Mouse (Mus musculus): ENCODE measurements around the gene Gpr37l1. TPM values are rescaled to one million over a fixed set of nuclear protein-coding genes. Genes with fewer than 3 reads are reported as not detected.

The Gpr37l1 gene
- polyA plus RNA-seq, 1 experiment from 2014 or later = not detected

- no peak for DNase-seq (ENCODE audit: low spot score)
- WGBS = 94% methylated on average over 3 of the region's 3 CpGs
These were observed 10.2 kb upstream of the Gpr37l1 start for GRCm38 (mm10) chr1:135177724-135178123.

GRCm38 (mm10) chr1:135175176-135175575, 7.7 kb upstream of the Gpr37l1 start:
- H3K27me3 ChIP-seq (ENCODE audit: low read depth, poor library complexity, severe bottlenecking) = no peaks in the 10 kb centered on the region
- 84% methylated on average over 3 of the region's 3 CpGs for WGBS
- no peaks in the 10 kb centered on the region for H3K9me3 ChIP-seq (replicated peaks)
- H3K4me3 ChIP-seq = no peak overlapping the region
- H3K4me1 ChIP-seq = no peaks in the 10 kb centered on the region; the same call in 1 of the 2 replicates
- no peaks in the 10 kb centered on the region for H3K36me3 ChIP-seq
- DNase-seq (ENCODE audit: low spot score) = no peak
- no peak overlapping the region for H3K27ac ChIP-seq

More at GRCm38 (mm10) chr1:135177724-135178123, 10.2 kb upstream of the Gpr37l1 start:
- H3K9me3 ChIP-seq (replicated peaks) = no peaks in the 10 kb centered on the region
- H3K4me3 ChIP-seq = no peak overlapping the region
- no peaks in the 10 kb centered on the region for H3K36me3 ChIP-seq
- peaks cover 3% of the 10 kb centered on the region; the same call in 1 of the 2 replicates for H3K4me1 ChIP-seq
- no peaks in the 10 kb centered on the region for H3K27me3 ChIP-seq (ENCODE audit: low read depth, poor library complexity, severe bottlenecking)
- H3K27ac ChIP-seq = no peak overlapping the region

- H3K4me1 ChIP-seq = no peaks in the 10 kb centered on the region; the same call in 1 of the 2 replicates
- 93% methylated on average over 6 of the region's 6 CpGs for WGBS
- H3K4me3 ChIP-seq = no peak overlapping the region
These were observed 5.8 kb upstream of the Gpr37l1 start for GRCm38 (mm10) chr1:135173311-135173710.

DNA sequence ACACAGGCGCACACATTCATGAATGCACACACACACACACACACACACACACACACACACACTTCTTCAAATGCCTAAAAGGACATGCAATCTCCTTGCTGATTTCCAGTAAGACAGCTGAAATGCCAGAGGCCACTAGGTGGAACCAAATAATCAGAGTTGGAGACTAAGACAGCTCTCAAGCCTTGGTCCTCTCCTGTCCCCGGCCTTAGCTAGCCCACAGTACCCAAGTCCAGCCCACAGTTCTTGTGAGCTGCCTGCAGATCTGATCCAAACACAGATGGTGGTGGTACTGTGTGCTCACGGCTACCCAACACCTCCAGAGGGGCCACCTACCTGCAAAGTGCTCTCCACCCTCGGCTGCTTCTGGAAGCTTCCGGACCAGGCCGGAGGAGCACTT, 4.5 kb upstream of the Gpr37l1 start:
- H3K4me1 ChIP-seq = peaks cover 4% of the 10 kb centered on the region; the same call in 1 of the 2 replicates
- DNase-seq (ENCODE audit: low spot score) = peak; percentile 52
- no peaks in the 10 kb centered on the region for H3K36me3 ChIP-seq
- H3K27ac ChIP-seq = no peak overlapping the region
- no peaks in the 10 kb centered on the region for H3K27me3 ChIP-seq (ENCODE audit: low read depth, poor library complexity, severe bottlenecking)
- WGBS = 59% methylated on average over 6 of the region's 6 CpGs
- no peak overlapping the region for H3K4me3 ChIP-seq
- H3K9me3 ChIP-seq (replicated peaks) = no peaks in the 10 kb centered on the region

More at GRCm38 (mm10) chr1:135173311-135173710, 5.8 kb upstream of the Gpr37l1 start:
- H3K27me3 ChIP-seq (ENCODE audit: low read depth, poor library complexity, severe bottlenecking) = no peaks in the 10 kb centered on the region
- DNase-seq (ENCODE audit: low spot score) = no peak
- H3K36me3 ChIP-seq = no peaks in the 10 kb centered on the region
- H3K27ac ChIP-seq = no peak overlapping the region
- H3K9me3 ChIP-seq (replicated peaks) = no peaks in the 10 kb centered on the region

- Histone ChIP-seq H3K9me3 (replicated peaks) (no peaks in the 10 kb centered on the region), H3K27me3 (ENCODE audit: low read depth, poor library complexity, severe bottlenecking) (no peaks in the 10 kb centered on the region), H3K4me1 (peaks cover 4% of the 10 kb centered on the region; the same call in 1 of the 2 replicates), H3K36me3 (no peaks in the 10 kb centered on the region), H3K27ac (no peak overlapping the region), H3K4me3 (no peak overlapping the region)
- WGBS = 82% methylated on average over 7 of the region's 7 CpGs
- DNase-seq (ENCODE audit: low spot score) = no peak
These were observed 3.7 kb upstream of the Gpr37l1 start for GRCm38 (mm10) chr1:135171202-135171601.

GRCm38 (mm10) chr1:135170299-135170698, 2.8 kb upstream of the Gpr37l1 start:
- no peak for DNase-seq (ENCODE audit: low spot score)
- Histone ChIP-seq H3K36me3 (no peaks in the 10 kb centered on the region), H3K4me1 (0 out of 2 replicates have a peak, but pooled peaks cover 4% of the 10 kb centered on the region), H3K27ac (no peak overlapping the region), H3K4me3 (no peak overlapping the region), H3K9me3 (replicated peaks) (no peaks in the 10 kb centered on the region), H3K27me3 (ENCODE audit: low read depth, poor library complexity, severe bottlenecking) (no peaks in the 10 kb centered on the region)
- WGBS = 72% methylated on average over 10 of the region's 10 CpGs

DNA sequence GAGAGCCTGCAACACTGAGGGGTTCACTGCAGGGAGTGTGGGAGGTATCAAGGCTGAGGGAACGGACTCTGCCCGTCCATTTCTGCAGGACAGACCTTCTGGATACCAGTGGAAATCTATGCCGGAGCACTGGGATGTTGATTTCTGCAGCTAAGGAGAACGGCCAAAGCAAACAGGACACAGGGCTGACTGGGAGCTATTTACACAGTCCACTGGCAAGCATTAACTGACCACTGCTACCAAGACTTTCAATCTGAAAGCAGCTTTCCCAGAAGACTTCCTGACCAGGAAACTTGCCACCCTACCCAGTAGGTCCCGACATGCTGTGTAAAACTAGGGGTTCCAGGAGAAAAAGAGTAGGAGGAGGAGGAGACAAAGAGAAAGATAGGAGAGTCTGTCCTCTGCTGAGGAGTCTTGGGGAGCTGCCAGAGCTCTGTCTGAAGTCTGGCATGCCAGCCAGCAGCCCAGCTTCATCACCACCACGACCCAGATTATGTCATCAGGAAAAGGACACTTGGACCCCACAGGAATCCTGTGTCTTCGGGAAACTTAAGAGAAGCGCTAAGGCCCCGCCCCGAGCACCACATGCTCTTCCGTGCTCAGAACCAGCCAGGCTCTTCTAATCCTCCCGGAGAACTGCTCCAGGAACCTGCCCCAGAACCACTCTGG, 2.2 kb upstream of the Gpr37l1 start:
- H3K4me1 ChIP-seq = 0 out of 2 replicates have a peak, but pooled peaks cover 4% of the 10 kb centered on the region
- H3K9me3 ChIP-seq (replicated peaks) = no peaks in the 10 kb centered on the region
- 62% methylated on average over 12 of the region's 12 CpGs for WGBS
- H3K36me3 ChIP-seq = no peaks in the 10 kb centered on the region
- no peak overlapping the region for H3K4me3 ChIP-seq
- no peak for DNase-seq (ENCODE audit: low spot score)
- H3K27ac ChIP-seq = no peak overlapping the region
- no peaks in the 10 kb centered on the region for H3K27me3 ChIP-seq (ENCODE audit: low read depth, poor library complexity, severe bottlenecking)

DNA sequence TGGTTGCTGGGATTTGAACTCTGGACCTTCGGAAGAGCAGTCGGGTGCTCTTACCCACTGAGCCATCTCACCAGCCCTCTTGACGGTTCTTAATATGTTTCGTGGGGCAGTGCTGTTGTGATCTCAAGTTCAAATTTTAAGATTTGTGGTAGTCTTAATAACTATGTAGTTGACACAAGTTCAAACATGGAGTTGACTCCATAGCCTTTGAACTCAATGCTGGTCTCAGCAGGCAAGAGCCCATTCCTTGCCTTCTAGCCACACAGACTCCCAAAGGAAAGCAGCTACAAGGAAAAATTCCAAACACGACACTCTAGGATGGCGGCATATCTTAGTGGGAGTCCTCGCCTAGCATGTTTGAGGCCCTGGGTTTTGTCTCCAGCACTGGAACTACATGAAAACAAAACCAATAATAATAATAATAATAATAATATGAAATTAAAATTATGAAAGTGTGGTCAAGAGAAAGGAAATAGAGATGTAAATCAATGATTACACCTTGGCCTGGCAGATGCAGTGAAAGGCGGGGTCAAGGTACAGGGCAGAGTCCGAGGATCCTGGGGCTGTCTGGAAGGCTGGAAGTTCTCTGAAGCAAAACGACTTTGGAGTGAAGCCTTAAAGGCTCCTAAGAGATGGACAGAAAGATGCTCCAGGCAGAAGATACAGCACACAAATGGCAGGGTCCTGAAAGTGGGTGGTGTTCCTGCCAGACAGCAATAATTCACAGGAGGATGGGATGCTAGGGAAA, 1.1 kb upstream of the Gpr37l1 start:
- WGBS = 90% methylated on average over 10 of the region's 10 CpGs
- no peaks in the 10 kb centered on the region for H3K9me3 ChIP-seq (replicated peaks)
- no peak overlapping the region for H3K4me3 ChIP-seq
- 0 out of 2 replicates have a peak, but pooled peaks cover 4% of the 10 kb centered on the region for H3K4me1 ChIP-seq
- H3K36me3 ChIP-seq = no peaks in the 10 kb centered on the region
- no peak for DNase-seq (ENCODE audit: low spot score)
- H3K27ac ChIP-seq = no peak overlapping the region
- no peaks in the 10 kb centered on the region for H3K27me3 ChIP-seq (ENCODE audit: low read depth, poor library complexity, severe bottlenecking)

DNA sequence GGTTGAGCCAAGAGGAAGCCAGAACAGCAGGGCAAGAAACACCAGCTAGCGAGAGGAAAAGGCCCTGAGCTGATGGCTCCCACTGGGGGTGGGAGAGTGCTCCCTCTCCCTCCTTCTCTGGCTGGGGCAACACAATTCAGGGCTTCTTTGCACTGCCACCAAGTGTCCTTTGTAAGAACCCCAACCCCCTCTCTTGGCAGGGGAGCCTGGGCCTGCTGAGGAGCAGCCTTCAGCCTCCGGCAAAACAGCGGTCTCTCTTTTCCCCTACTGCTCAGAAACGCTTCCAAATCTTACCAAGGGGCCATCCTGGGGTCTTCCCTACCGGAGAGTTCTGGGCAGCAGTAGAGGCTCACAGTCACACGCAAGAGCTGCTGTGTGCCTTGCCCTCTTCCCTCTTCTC, 4.8 kb downstream of the Gpr37l1 start:
- Histone ChIP-seq H3K27me3 (ENCODE audit: low read depth, poor library complexity, severe bottlenecking) (0 out of 2 replicates have a peak, but pooled peaks cover 3% of the 10 kb centered on the region), H3K4me1 (peaks cover 25% of the 10 kb centered on the region), H3K36me3 (no peaks in the 10 kb centered on the region), H3K4me3 (no peak overlapping the region), H3K9me3 (replicated peaks) (no peaks in the 10 kb centered on the region), H3K27ac (no peak overlapping the region)
- no peak for DNase-seq (ENCODE audit: low spot score)
- 62% methylated on average over 6 of the region's 6 CpGs for WGBS

DNA sequence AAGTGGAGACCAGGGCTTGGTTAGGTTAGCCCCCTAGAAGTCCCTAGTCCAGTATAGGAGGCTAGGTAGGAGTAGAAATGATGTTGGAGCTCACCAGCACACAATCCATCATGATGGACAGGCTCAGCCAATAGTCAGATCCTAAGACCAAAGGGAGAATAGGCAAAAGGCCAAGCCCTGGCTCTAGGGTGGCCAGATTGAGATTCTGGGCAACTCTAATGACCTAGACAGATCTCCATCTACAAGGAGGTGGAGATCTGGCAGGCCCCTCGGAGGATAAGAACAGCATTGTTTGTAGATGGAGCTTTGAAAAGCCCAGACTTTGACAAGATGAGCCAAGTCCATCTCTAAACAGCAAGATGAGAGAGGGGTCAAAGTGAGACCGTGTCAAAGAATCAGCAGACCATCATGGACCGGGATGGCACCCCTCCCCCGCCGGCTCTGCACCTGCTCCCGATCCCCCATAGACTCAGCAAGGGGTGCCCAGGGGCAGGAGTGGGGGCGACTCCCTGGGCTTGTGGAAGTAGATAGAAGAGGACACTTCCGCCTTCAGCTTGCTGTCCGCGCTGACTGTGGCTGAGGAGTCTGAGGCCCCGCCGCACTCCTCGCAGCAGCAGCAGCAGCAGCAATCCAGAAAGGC, 7.0 kb downstream of the Gpr37l1 start:
- peaks cover 16% of the 10 kb centered on the region for H3K36me3 ChIP-seq
- H3K27ac ChIP-seq = no peak overlapping the region
- H3K4me1 ChIP-seq = peaks cover 21% of the 10 kb centered on the region
- 90% methylated on average over 13 of the region's 13 CpGs for WGBS
- H3K4me3 ChIP-seq = no peak overlapping the region
- no peak for DNase-seq (ENCODE audit: low spot score)
- 0 out of 2 replicates have a peak, but pooled peaks cover 3% of the 10 kb centered on the region for H3K27me3 ChIP-seq (ENCODE audit: low read depth, poor library complexity, severe bottlenecking)
- H3K9me3 ChIP-seq (replicated peaks) = no peaks in the 10 kb centered on the region

DNA sequence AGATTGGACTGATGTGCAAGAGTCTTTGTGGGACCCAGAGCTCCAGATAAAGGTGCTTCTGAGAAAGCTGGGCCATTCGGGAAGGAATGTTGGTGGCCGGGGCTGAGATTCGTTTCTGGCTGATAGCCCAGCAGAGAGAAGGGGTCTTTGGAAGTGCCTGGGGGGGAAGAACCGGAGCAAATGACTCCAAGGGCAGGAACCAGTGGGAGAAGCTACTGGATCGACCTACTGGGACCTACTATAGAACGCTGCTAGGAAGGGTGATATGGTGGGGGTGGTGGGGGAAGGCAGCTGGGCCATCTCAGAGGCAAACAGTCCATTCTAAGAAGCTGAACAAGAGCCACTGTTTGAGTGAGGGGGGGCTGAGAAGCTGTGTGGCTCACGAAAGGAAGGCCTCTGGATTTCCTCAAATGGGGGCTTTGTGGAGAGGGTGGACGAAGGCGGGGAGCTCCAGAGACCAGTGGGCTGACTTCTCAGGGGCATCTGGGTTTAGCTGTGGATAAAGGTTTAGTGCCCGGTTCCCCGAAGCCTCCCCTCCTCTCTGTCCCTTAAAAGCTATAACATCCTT, 7.8 kb downstream of the Gpr37l1 start:
- Histone ChIP-seq H3K27me3 (ENCODE audit: low read depth, poor library complexity, severe bottlenecking) (0 out of 2 replicates have a peak, but pooled peaks cover 3% of the 10 kb centered on the region), H3K27ac (peak overlapping the region; percentile 42), H3K9me3 (replicated peaks) (no peaks in the 10 kb centered on the region), H3K4me1 (peaks cover 27% of the 10 kb centered on the region), H3K4me3 (no peak overlapping the region), H3K36me3 (peaks cover 25% of the 10 kb centered on the region)
- no peak for DNase-seq (ENCODE audit: low spot score)
- WGBS = 90% methylated on average over 11 of the region's 11 CpGs

DNA sequence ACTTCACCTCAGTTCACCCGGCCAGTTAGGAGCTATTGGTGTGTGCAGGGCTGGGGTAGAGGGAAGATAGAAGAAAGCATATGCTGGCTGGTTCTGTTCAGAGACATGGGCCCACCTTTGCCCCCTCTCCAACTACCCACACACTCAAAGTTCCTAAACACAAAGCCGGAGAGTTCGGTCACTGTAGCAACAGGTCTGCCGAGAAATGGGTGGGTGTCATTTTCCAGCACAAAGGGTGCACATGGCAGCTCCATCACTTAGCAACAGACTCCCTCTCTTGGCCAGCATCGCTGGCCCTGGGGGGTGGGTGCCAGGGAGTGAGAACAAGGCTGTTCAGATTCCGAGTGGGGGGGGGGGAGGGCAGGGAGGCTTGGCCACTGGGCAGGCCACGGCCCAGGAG, 8.4 kb downstream of the Gpr37l1 start:
- peak overlapping the region; percentile 42 for H3K27ac ChIP-seq
- DNase-seq (ENCODE audit: low spot score) = no peak
- H3K27me3 ChIP-seq (ENCODE audit: low read depth, poor library complexity, severe bottlenecking) = 0 out of 2 replicates have a peak, but pooled peaks cover 3% of the 10 kb centered on the region
- peaks cover 32% of the 10 kb centered on the region for H3K4me1 ChIP-seq
- peaks cover 25% of the 10 kb centered on the region for H3K36me3 ChIP-seq
- H3K4me3 ChIP-seq = no peak overlapping the region
- H3K9me3 ChIP-seq (replicated peaks) = no peaks in the 10 kb centered on the region
- 75% methylated on average over 7 of the region's 7 CpGs for WGBS
